Mouse (Mus musculus) Patski (cell line): ENCODE measurements at regions not wholly inside any gene's neighbourhood (a gene's known extent, or its start where the extent isn't known, plus 50 kb on each side); places are given as distances from the start of the nearest gene placed in this dataset.

ENCODE experiments used
- ATAC-seq: fragments of 100-300 bp; one replicate; pipeline ENCODE4 v1.8.0; 2021
- CTCF ChIA-PET: fragments of 350-600 bp; sonication (Branson Sonifier 250); formaldehyde crosslinking; loops from one replicate; lab custom pipeline; 2022; ENCODE audit warnings: inconsistent platforms; lab: Charles Lee
- POLR2A ChIA-PET: fragments of 350-600 bp; sonication (Branson Sonifier 250); formaldehyde crosslinking; loops from one replicate; lab custom pipeline; 2022; ENCODE audit warnings: antibody characterized with exemption, inconsistent platforms; lab: Charles Lee
- DNase-seq: peaks from one replicate; pipeline ENCODE4 v3.0.0-alpha.2; 2011; ENCODE audit warnings: low read depth, low spot score
- H3K27me3 ChIP-seq: fragments of 371-371 bp; one replicate; pipeline ENCODE4 v1.5.1; 2021
- CTCF ChIP-seq: fragments of 100-300 bp; IDR thresholded peaks from one replicate; pipeline ENCODE4 v1.5.1; 2021
- in situ Hi-C: fragments of 300-500 bp; cut with MboI; formaldehyde crosslinking; loops from 3 replicates; pipeline ENCODE4 v1.11.1; 2018; ENCODE audit warnings: low pct_unique_long_range_greater_than_20kb, mixed read lengths

GRCm38 (mm10) chr19:44684061-44684514, 71.8 kb upstream of the Pax2 start:
- peaks cover 19% of the 10 kb centered on the region for H3K27me3 ChIP-seq
- DNase-seq (no peak), ATAC-seq (no peak)
- CTCF ChIA-PET: interaction anchor here (0.8 kb wide), 1 partner anchor 32 kb away, joined by 4 read pairs; no protein-coding TSS in a partner anchor
- in situ Hi-C loops: no loop called here
- POLR2A ChIA-PET: no interaction called here
- TF ChIP-seq CTCF: peak; percentile 98

GRCm38 (mm10) chr19:44686061-44686460, 69.8 kb upstream of the Pax2 start:
- DNase-seq: no peak
- in situ Hi-C loops: no loop called here
- TF ChIP-seq CTCF: no peak
- H3K27me3 ChIP-seq: peaks cover 5% of the 10 kb centered on the region
- POLR2A ChIA-PET: interaction anchor here (0.6 kb wide), 1 partner anchor 133 kb away, joined by 3 read pairs; no protein-coding TSS in a partner anchor
- CTCF ChIA-PET: no interaction called here
- ATAC-seq: no peak

GRCm38 (mm10) chr19:44692396-44692795, 63.4 kb upstream of the Pax2 start:
- CTCF ChIA-PET: interaction anchor here (0.7 kb wide), 1 partner anchor 13 kb away, joined by 3 read pairs; no protein-coding TSS in a partner anchor

GRCm38 (mm10) chr19:44692816-44693215, 63.0 kb upstream of the Pax2 start:
- ChIA-PET POLR2A (no interaction called here), CTCF (interaction anchor here (0.7 kb wide), 1 partner anchor 13 kb away, joined by 3 read pairs; no protein-coding TSS in a partner anchor)
- DNase-seq: no peak
- no peaks in the 10 kb centered on the region for H3K27me3 ChIP-seq
- no peak for ATAC-seq
- no peak for TF ChIP-seq CTCF
- in situ Hi-C loops: no loop called here

More at GRCm38 (mm10) chr19:44692396-44692795, 63.4 kb upstream of the Pax2 start:
- POLR2A ChIA-PET: no interaction called here
- in situ Hi-C loops: no loop called here
- peak; percentile 33 for ATAC-seq
- TF ChIP-seq CTCF: no peak
- no peak for DNase-seq
- no peaks in the 10 kb centered on the region for H3K27me3 ChIP-seq

- peaks cover 6% of the 10 kb centered on the region for H3K27me3 ChIP-seq
Observed at GRCm38 (mm10) chr19:44695331-44695730, 60.5 kb upstream of the Pax2 start.

GRCm38 (mm10) chr19:44696059-44696712, 59.7 kb upstream of the Pax2 start:
- POLR2A ChIA-PET: interaction anchor here (0.7 kb wide), 1 partner anchor 16 kb away, joined by 3 read pairs; no protein-coding TSS in a partner anchor
- H3K27me3 ChIP-seq: peaks cover 6% of the 10 kb centered on the region
- CTCF ChIA-PET: no interaction called here
- ATAC-seq (no peak), DNase-seq (no peak)
- TF ChIP-seq CTCF: no peak
- in situ Hi-C loops: no loop called here

More at GRCm38 (mm10) chr19:44695331-44695730, 60.5 kb upstream of the Pax2 start:
- ATAC-seq (no peak), DNase-seq (no peak)
- TF ChIP-seq CTCF: no peak
- in situ Hi-C loops: no loop called here
- CTCF ChIA-PET: no interaction called here
- POLR2A ChIA-PET: interaction anchor here (0.7 kb wide), 2 partner anchors 20 to 54 kb away, joined by 4 to 5 read pairs; no protein-coding TSS in a partner anchor

- no peak for TF ChIP-seq CTCF
- in situ Hi-C loops: no loop called here
- no peak for ATAC-seq
- CTCF ChIA-PET: no interaction called here
- POLR2A ChIA-PET: no interaction called here
- DNase-seq: no peak
- H3K27me3 ChIP-seq: peaks cover 11% of the 10 kb centered on the region
Observed at GRCm38 (mm10) chr19:44696773-44697172, 59.1 kb upstream of the Pax2 start.

GRCm38 (mm10) chr19:44698382-44699256, 57.2 kb upstream of the Pax2 start:
- H3K27me3 ChIP-seq: peaks cover 11% of the 10 kb centered on the region
- CTCF ChIA-PET: no interaction called here
- TF ChIP-seq CTCF: no peak
- POLR2A ChIA-PET: interaction anchor here (0.5 to 0.6 kb wide), 2 partner anchors 16 to 51 kb away, joined by 5 to 7 read pairs; no protein-coding TSS in a partner anchor
- DNase-seq (no peak), ATAC-seq (no peak)
- in situ Hi-C loops: no loop called here
